Mouse (Mus musculus): ENCODE results near the gene Clic1. TPM values are rescaled to one million over a fixed set of nuclear protein-coding genes. Genes with fewer than 3 reads are reported as not detected.

Clic1 gene
- total RNA-seq, 2 experiments from 2014 or later: 9.1 to 10.2 TPM

GRCm38 (mm10) chr17:35088825-35089644, 39.3 kb downstream of the Clic1 start, which contains the start of gene Abhd16a:
TSS of gene Abhd16a (plus strand) at chr17:35089263.
- DNase-seq (ENCODE audit: low spot score in 2 of 2): peak; percentile 92 to 96

GRCm38 (mm10) chr17:35090166-35090932, 40.6 kb downstream of the Clic1 start:
- no peak for DNase-seq (ENCODE audit: low spot score in 2 of 2)

- DNase-seq (ENCODE audit: low spot score in 2 of 2): no peak
Observed at GRCm38 (mm10) chr17:35092403-35093198, 42.8 kb downstream of the Clic1 start.

- no peak for DNase-seq (ENCODE audit: low spot score in 2 of 2)
Observed at GRCm38 (mm10) chr17:35094475-35095365, 45.0 kb downstream of the Clic1 start.

- DNase-seq (ENCODE audit: low spot score in 2 of 2): no peak
Observed at GRCm38 (mm10) chr17:35096597-35096996, 46.8 kb downstream of the Clic1 start.

- DNase-seq (ENCODE audit: low spot score in 2 of 2): peak; percentile 57 to 71
Observed at GRCm38 (mm10) chr17:35097164-35097655, 47.4 kb downstream of the Clic1 start.

- no peak for DNase-seq (ENCODE audit: low spot score in 2 of 2)
Observed at GRCm38 (mm10) chr17:35100196-35100765, 50.5 kb downstream of the Clic1 start.

GRCm38 (mm10) chr17:35101161-35101560, 51.4 kb downstream of the Clic1 start:
- DNase-seq (ENCODE audit: low spot score in 2 of 2): no peak

- no peak for DNase-seq (ENCODE audit: low spot score in 2 of 2)
Observed at GRCm38 (mm10) chr17:35102299-35102698, 52.5 kb downstream of the Clic1 start.

GRCm38 (mm10) chr17:35103221-35103690, 53.5 kb downstream of the Clic1 start:
- no peak for DNase-seq (ENCODE audit: low spot score in 2 of 2)

GRCm38 (mm10) chr17:35104079-35104478, 54.3 kb downstream of the Clic1 start:
- DNase-seq (ENCODE audit: low spot score in 2 of 2): no peak

GRCm38 (mm10) chr17:35104754-35105153, 55.0 kb downstream of the Clic1 start:
- no peak for DNase-seq (ENCODE audit: low spot score in 2 of 2)

GRCm38 (mm10) chr17:35105740-35106389, 56.1 kb downstream of the Clic1 start:
- DNase-seq (ENCODE audit: low spot score in 2 of 2): peak in 1 of 2 experiments; percentile 41

GRCm38 (mm10) chr17:35106522-35106921, 56.8 kb downstream of the Clic1 start:
- DNase-seq (ENCODE audit: low spot score in 2 of 2): no peak

GRCm38 (mm10) chr17:35108097-35108496, 58.3 kb downstream of the Clic1 start, which contains the start of gene Ly6g5c:
TSS of gene Ly6g5c (plus strand) at chr17:35108279.
- DNase-seq (ENCODE audit: low spot score in 2 of 2): no peak

All from left cerebral cortex, adult 18-20 months (tissue).